Mouse (Mus musculus) CD4-positive naive resting alpha-beta T cell, adult 76 days (primary cell): ENCODE data around the gene Taf1a. TPM values are rescaled to one million over a fixed set of nuclear protein-coding genes. Genes with fewer than 3 reads are reported as not detected.

Source experiments
- total RNA-seq: library from RNA; stranded (reverse); gene quantifications from one replicate; pipeline ENCODE4 v1.2.4, GENCODE M21; 2023

The Taf1a gene
- total RNA-seq, result 22.5 TPM

DNA sequence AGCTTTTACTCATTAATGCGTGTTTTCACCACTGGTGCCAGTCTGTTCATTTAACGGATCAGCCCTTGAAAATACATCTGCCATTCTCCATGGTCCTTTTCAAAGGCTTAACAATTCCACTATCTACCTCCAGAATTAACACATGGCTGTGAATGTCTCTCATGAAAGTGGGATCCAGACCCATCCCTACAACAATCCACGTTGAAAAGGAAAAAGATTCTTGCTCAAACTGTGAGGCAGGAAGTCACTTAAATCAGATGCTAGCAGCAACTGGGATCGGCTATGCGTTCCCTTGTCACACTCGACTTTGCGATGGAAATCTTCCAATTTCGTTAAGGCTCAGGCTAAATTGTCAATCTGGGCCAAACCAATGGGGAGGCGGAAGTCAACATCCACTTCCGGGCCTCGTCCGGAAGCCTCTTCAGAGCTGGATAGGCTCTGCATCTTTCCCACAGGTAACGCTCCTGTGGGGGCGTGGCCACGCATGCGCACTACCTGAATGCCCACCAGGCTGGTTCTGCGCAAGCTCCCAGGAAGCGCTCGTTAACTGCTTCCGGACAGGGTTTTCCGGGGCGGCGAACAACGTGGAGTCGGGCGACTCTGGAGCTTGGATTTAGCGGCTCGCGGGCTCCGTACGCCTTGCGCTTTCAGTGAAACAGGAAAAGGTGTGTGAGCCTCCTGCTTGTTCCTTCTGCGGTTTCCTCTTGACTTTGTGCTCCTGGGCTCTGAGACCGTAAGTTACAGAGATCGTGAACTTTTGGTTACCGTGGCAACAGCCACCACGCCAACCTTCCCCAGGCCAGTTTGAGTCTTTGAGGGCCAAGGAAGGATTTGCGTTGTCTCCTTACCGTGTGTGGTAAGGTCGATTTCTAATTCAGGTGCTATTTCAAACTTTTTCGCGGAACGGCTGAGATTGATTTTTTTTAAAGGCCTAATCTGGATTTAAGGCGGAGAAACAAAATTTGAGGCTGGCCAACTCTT lies at the start of gene Taf1a:
Gene Taf1a, plus strand, starts transcription at position 556 of the 981 bp plus-strand sequence.

DNA sequence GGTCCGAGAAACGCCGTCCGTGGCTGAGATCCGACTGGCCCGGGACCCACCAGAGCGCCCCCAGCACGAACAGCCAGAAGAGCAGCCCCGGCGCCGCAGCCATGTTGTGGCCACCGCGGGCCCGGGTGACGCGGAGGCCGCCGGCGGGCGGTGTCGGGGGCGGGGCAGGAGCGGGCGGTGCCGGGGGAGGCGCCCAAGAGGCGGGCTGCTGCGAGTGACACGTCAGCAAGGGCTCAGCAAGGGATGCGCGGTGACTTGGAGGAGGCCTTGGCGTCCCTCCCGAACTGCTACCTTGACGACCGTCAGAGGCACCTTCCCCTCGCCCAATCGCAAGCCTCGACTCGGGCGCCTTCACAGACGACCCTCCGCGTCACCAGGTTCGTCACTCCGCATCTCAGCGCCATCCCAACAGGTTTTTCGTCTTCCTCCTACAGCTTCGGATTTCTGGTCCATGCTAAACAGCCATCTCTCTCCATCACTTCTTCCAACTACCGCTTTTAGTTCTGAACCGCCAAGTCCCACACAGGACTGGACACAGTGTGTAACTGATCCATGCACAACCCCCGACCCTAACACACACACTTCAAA lies 19.3 kb upstream of the Taf1a start, which contains the start of gene Mia3:
Gene Mia3, minus strand, starts transcription at position 127 of the 588 bp plus-strand sequence.

DNA sequence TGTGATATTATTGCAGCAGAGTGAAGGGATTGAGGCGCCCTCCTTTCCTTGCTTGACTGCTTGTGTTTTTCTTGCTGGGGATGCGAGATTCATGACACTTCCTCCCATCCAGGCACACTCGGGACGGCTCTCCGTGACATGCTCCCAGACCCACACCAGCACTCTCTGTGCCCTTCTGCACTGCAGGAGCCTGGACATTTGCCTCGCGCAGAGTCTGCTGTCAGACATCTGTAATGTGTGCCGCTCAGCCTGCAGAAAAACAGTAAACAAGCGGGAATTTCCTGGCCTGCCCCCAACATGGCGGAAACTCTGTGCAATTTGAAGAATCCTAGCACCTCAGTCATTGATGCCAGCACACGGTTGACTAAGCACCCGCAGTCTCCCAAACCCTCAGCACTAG lies 29.1 kb downstream of the Taf1a start, which contains the start of gene Hhipl2:
Gene Hhipl2, plus strand, starts transcription at position 343 of the 400 bp plus-strand sequence.

Other genes starting within 250 kb of the Taf1a start
- gene Disp1, start 167.5 kb upstream of the Taf1a start, total RNA-seq, result 21.0 TPM
- 36.1 TPM for gene Aida, start 92.4 kb upstream of the Taf1a start, total RNA-seq
- 78.7 TPM for gene Brox, start 91.7 kb upstream of the Taf1a start, total RNA-seq
- 194 TPM for gene Mia3, start 19.4 kb upstream of the Taf1a start, total RNA-seq
- not detected for gene Hhipl2, start 29.2 kb downstream of the Taf1a start, total RNA-seq